Mouse (Mus musculus) lung, postnatal 0 days (tissue): ENCODE results near the gene Cyp2b19.

Experiments used
- CTCF ChIP-seq: IDR thresholded peaks from 2 replicates; pipeline ENCODE4 v1.5.1; 2016; ENCODE audit warnings: antibody characterized with exemption, mild to moderate bottlenecking
- EP300 ChIP-seq: IDR thresholded peaks from 2 replicates; pipeline ENCODE4 v1.6.1; 2016; ENCODE audit warnings: antibody characterized with exemption, mild to moderate bottlenecking, control low read depth

DNA sequence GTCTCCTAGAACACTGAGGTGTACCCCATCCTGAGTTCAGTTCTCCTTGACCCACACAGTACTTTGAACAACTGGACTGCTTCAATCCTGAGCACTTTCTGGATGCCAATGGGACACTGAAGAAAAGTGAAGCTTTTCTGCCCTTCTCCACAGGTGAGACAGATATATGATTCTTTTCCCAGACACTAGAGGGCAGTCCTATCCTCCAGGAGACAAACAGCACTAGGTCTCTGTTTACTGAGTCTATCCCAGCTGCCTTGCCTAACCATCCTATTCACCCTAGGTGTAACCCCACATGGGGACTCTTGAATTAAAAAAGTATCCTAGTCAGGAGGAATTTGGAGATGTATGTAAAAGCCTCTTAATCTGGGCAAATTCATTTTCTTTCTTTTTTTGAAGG lies 18.0 kb upstream of the Cyp2b19 start:
- TF ChIP-seq CTCF = no peak
- no peak for TF ChIP-seq EP300
